Mouse (Mus musculus): ENCODE results near the gene Dock4.

The Dock4 gene

GRCm38 (mm10) chr12:40568971-40569968 is 123.5 kb downstream of the Dock4 start:
- no peak for DNase-seq

DNA sequence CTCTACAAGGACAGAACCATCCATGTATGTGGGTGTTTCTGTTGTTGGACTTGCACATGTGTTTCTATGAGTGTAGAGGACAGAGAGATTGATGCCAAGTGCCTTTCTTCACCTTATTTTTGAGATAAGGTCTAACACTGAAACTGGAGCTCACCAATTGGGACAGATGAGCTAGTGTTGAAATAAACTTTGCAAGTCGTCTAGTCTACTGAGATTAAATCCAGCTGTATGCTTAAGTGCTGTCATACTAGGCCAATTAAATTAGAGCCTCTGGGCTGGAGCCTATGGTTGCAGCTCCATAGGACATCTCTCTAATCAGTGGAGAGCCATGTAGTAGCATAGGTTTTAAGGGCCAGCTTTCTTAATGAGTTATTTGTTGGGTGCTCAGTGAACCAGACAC is 124.5 kb downstream of the Dock4 start:
- no peak for DNase-seq

GRCm38 (mm10) chr12:40574051-40574450 is 128.3 kb downstream of the Dock4 start:
- DNase-seq = no peak

- DNase-seq = no peak
Observed at GRCm38 (mm10) chr12:40576749-40577148, 131.0 kb downstream of the Dock4 start.

DNA sequence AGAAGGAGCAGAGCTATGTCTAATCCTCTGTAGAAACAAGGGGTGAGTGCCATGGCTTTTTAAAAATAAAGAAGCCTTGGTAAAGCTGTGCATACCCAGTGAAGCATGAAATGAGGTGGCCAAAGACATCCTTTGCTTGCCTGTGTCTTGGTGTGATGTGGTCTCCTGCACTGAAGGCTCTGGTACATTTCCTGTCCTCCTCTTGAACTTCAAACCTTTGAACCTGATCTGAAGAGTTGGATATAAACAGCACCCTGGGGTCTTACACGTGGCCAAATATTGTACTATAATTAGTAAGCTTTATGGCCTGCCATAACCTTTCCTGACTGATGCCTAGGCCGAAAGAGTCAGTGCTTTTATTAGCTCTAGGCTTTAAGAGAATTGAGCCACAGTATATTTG is 134.6 kb downstream of the Dock4 start:
- DNase-seq = no peak

DNA sequence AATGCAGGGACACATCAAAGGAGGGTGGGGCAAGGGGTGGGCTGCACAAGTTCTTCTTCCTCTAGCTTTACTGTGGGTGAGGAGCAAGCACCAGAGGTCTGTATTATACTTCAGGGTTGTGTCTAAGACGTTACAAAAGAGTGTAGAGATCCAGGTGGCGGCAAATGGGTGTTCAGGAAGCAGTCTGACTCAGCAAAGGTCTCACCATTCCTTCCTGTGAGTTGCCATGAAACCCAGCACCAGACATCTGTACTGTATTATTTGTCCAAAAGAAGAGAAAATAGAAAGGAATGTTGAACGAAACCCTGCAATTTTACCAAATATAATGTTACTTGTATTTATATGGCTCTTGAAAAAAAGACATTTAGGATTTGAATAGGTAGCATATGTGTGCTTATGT is 135.3 kb downstream of the Dock4 start:
- no peak for DNase-seq

- DNase-seq = no peak
Observed at GRCm38 (mm10) chr12:40582059-40582458, 136.3 kb downstream of the Dock4 start.

DNA sequence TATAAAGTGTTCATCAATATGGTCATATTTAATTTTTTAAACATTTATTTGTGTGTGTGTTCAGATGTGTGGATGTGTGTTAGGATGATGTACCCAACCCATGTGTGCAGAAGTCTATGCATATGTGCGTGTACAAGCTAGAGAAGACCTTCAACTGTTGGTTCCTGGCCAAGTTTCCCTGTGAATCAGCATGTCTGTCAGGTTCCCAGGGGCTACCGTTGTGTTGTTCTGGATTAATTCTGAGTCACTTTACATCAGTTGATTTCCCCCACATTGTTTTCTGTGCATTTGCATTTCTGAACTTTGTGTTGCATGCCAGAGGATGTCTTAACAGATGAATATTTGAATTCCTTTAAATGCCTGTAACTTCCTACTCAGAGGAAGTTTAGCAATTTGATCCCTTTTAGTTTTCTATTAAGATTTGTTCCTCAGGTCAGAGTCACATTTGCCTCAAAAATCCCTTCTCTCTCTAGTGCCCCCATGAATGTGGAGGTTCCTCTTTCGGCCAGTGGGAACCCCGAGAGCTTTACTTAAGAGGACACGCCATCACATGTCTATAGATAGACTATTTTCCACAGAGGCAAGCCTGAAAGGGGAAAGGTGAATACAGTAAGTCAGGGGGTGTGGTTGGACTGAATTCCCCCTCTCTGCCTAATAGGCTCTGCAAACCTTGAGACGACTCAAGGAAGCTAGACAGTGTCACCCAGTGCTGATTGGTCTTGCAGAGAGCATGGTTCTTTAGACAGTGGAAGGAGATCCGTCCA is 139.0 kb downstream of the Dock4 start:
- DNase-seq = peak; percentile 20 to 26

- no peak for DNase-seq
Observed at GRCm38 (mm10) chr12:40585456-40586141, 139.8 kb downstream of the Dock4 start.

- DNase-seq = no peak
Observed at GRCm38 (mm10) chr12:40594161-40594560, 148.4 kb downstream of the Dock4 start.

DNA sequence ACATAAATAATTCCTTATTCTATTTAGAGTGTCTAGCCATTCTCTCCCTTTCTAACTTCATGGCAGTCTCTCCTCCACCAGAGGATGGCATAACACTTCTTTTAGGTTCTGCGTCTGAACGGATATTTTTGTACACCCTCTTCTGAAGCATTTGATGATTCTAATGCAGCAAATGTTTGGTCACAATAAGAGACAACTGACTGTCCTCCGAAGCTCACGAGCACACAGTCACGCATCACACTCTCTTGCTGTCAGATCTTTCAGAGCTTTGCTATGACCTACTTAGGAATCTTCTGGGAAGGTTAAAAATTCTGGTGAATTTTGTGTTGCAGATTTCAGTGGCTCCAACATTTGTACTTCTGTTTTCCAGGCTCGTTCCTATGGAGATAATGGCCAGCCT is 149.7 kb downstream of the Dock4 start:
- no peak for DNase-seq

DNA sequence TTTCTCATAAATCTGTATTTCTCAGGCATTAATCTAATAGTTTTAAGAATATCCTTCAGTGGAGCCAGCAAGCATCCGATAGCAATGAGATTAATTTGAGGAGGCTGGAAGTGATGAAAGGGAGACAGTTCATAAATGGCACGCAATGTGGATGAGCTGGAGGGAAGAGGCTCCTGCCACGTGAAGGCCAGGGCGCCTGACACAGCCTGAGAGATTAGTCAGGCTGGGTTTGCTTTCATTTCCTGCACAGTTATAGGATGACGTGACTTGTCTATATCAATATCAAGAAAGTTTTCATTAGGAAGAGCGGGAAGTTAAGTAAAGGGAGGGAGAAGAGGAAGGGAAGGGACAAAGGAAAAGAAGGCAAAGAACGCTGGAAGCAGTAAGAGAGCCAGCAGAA is 150.3 kb downstream of the Dock4 start:
- DNase-seq = no peak

- DNase-seq = no peak
Observed at GRCm38 (mm10) chr12:40596441-40596840, 150.7 kb downstream of the Dock4 start.

- no peak for DNase-seq
Observed at GRCm38 (mm10) chr12:40599952-40600351, 154.2 kb downstream of the Dock4 start.

DNA sequence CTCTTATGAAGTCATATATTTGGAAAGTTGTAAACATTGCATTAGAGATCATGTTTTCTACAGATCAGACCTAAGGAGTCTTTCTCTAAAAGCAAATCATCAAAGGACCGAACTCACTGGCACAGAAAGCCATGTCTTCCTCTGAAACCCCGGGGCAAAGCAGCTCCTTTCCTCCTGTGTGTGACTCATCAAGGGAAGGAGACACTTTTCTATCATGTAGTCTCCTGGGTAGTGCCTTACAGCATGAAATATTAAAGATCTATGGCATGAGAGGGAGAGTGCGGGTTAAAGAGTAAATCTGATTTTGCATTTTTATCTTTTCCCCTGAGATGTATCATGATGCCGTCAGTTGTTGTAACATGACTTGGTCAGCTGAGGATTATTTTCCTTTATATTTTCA is 159.8 kb downstream of the Dock4 start:
- no peak for DNase-seq

- DNase-seq = peak in 1 of 2 experiments; percentile 18
Observed at GRCm38 (mm10) chr12:40622926-40623325, 177.2 kb downstream of the Dock4 start.

DNA sequence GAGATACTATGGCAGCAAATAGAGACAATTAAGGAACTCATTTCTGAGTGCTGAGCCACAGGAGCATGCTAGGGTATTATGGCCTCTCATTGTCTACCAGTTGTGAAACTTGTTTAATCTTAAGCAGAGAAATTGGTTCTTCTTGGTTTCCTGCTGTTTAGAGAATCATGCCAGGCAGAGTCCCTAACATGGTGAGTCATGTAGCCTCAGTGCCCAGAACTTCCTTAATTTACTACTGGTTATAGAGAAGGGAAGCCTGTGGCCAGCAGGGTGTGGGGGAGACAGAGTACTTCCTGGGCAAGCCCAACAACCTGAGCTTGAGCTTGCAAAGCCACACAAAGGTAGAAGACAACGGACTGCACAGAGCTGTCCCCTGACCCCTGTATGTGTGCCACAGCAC is 180.8 kb downstream of the Dock4 start:
- DNase-seq = no peak

GRCm38 (mm10) chr12:40633242-40633641 is 187.5 kb downstream of the Dock4 start:
- no peak for DNase-seq

DNA sequence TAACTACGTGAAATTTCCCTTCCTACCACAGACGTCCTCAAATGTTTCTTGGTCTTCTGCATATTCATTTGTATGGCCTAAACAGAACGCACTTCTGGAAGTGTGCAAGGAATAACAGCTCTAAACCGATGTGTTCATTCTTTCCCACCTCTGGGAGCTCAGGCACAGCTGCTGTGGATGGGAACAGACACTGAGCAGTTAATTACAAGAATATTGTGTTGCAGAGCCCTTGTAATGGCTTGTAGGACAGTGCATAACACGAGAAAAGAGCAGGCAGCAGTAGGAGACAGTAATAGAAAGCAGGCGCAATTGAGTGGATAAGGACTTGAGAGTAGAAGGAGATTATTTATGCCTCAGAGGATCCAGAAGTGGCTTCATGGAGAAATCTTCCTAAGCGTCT is 188.4 kb downstream of the Dock4 start:
- DNase-seq = no peak

DNA sequence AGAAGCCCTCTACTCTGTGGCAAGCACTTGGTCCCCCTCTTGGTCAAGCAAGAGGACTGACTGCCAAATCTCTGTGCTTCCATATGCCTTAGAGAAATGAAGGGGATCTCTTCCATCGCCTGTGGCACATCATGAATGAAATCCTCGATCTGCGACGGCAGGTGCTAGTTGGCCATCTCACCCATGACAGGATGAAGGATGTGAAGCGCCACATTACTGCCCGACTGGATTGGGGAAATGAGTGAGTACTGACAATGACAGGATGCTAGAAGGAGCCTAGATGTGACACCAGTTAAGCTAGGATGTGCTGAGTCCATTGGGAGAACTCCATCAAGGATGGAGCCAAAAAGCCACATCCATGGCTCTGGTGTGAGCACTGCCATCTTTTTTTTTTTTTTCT is 190.2 kb downstream of the Dock4 start:
- DNase-seq = no peak

DNA sequence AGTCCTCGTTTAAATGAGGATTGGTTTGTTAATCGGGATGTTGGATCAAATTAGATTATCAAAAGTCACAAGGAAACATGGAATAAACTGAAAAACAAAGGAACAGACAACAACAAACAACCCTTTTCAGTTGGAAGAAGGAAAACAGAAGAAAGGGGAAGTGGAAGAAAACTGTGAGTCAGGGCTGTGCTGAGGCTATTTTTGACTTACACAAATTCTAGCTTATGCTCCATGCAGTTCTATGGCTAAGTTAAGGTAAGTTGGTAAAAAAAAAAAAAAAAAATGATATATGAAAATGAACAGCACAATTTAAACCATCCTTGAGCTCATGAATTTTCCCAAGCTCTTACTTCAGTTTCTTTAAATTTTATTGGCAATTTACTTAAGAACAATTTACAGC is 191.7 kb downstream of the Dock4 start:
- no peak for DNase-seq

DNA sequence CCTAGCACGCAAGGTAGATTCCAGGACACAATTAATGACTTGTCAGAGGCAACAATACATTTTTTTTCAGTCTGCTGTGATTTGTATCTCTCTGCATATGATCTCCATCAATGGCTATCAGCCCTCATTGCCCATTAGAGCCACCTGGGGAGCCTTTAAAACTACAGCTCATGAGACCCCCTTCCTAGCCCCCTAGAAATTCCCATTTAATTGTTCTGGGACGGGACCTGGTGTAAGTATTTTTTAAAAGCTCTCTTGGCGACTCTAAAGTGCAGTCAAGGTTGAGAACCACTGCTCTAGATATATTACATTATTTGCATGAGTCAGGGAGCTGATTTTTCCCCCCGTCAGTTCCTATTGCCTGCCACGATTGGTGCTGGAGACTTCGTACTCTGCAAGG is 200.1 kb downstream of the Dock4 start:
- DNase-seq = no peak

DNA sequence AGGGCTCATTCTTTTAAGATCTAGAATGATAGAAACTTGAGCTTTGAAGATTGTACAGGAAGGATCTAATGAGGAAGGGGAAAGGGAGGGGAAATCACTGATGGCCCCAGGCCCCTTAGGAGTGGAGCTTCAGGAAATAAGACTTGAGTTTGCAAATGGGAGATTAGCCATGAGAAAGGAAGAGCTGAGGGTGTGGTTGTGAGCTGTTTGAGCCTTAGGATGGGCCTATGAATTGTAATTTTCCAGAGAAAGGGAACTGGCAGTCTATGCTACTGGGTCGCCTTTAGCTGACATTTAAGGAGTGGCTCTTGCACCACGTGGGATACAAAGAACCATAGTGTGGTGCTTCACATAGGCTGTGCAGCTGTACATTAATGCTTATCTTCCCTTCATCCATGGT is 208.6 kb downstream of the Dock4 start:
- DNase-seq = no peak

Measured in cerebellum, postnatal 10 days (tissue).